Mouse (Mus musculus) lung, postnatal 4 days (tissue): Measurements from ENCODE around the gene Icosl.
"Not testable (repeated sequence)": the region's sequence is repeated elsewhere in the genome, so short reads cannot be mapped to it uniquely, and the experiment has no call there.

Source experiments
- DNase-seq, 2 experiments: peaks; one replicate each; pipeline ENCODE4 v3.0.0; 2021

The Icosl gene

GRCm38 (mm10) chr10:78077862-78078261 is 8.8 kb downstream of the Icosl start:
- no peak for DNase-seq

- no peak for DNase-seq
Observed at GRCm38 (mm10) chr10:78078276-78078675, 9.2 kb downstream of the Icosl start.

- no peak for DNase-seq
Observed at GRCm38 (mm10) chr10:78079955-78080591, 11.0 kb downstream of the Icosl start.

- no peak for DNase-seq
Observed at GRCm38 (mm10) chr10:78084073-78084472, 15.0 kb downstream of the Icosl start.

- no peak for DNase-seq
Observed at GRCm38 (mm10) chr10:78085711-78086110, 16.6 kb downstream of the Icosl start.

- DNase-seq: peak in 1 of 2 experiments; percentile 24
Observed at GRCm38 (mm10) chr10:78086444-78087061, 17.5 kb downstream of the Icosl start.

- DNase-seq: peak in 1 of 2 experiments; percentile 33
Observed at GRCm38 (mm10) chr10:78087101-78087511, 18.0 kb downstream of the Icosl start.

- no peak for DNase-seq
Observed at GRCm38 (mm10) chr10:78090246-78090645, 21.1 kb downstream of the Icosl start.

- no peak for DNase-seq
Observed at GRCm38 (mm10) chr10:78090706-78091491, 21.8 kb downstream of the Icosl start.

GRCm38 (mm10) chr10:78091865-78092724 is 23.0 kb downstream of the Icosl start:
- DNase-seq: no peak

- DNase-seq: peak in 1 of 2 experiments; percentile 40
Observed at GRCm38 (mm10) chr10:78092725-78093029, 23.6 kb downstream of the Icosl start.

GRCm38 (mm10) chr10:78095221-78095620 is 26.1 kb downstream of the Icosl start:
- DNase-seq: no peak

- DNase-seq: peak in 1 of 2 experiments; percentile 21
Observed at GRCm38 (mm10) chr10:78095954-78096931, 27.1 kb downstream of the Icosl start.

- DNase-seq: not testable (repeated sequence)
Observed at GRCm38 (mm10) chr10:78099860-78100259, 30.8 kb downstream of the Icosl start.

GRCm38 (mm10) chr10:78100989-78101780 is 32.1 kb downstream of the Icosl start:
- no peak for DNase-seq

GRCm38 (mm10) chr10:78104555-78105490 is 35.7 kb downstream of the Icosl start:
- peak; percentile 31 to 73 for DNase-seq

GRCm38 (mm10) chr10:78105548-78105947 is 36.4 kb downstream of the Icosl start:
- no peak for DNase-seq

GRCm38 (mm10) chr10:78114521-78115092 is 45.5 kb downstream of the Icosl start:
- no peak for DNase-seq

- no peak for DNase-seq
Observed at GRCm38 (mm10) chr10:78115153-78115552, 46.1 kb downstream of the Icosl start.
